Mouse (Mus musculus) MEL (cell line): ENCODE data around the gene Macrod2.

Source experiments
- CHD1 ChIP-seq: IDR thresholded peaks from 2 replicates; pipeline ENCODE4 v1.6.1; 2012; ENCODE audit warnings: low read depth, mild to moderate bottlenecking, inconsistent platforms, low read length, improper control_type of control experiment
- CTCF ChIP-seq, 3 experiments: IDR thresholded peaks in 2 of 3; conservative IDR thresholded peaks in 1 of 3; 2 replicates each; pipeline ENCODE4 v1.5.1; 2011 to 2012; ENCODE audit warnings: low read length in 3 of 3, low read depth in 2 of 3, mild to moderate bottlenecking in 2 of 3, improper control_type of control experiment in 1 of 3, inconsistent platforms in 1 of 3, mixed read lengths in 1 of 3, moderate library complexity in 1 of 3; ENCODE audit not compliant: control insufficient read depth in 1 of 3, insufficient read depth in 1 of 3, poor library complexity in 1 of 3, severe bottlenecking in 1 of 3
- E2F4 ChIP-seq: IDR thresholded peaks from 2 replicates; pipeline ENCODE4 v1.6.1; 2011; ENCODE audit warnings: low read depth, low read length, improper control_type of control experiment, borderline replicate concordance
- EP300 ChIP-seq, 2 experiments: IDR thresholded peaks; 2 replicates each; pipeline ENCODE4 v1.6.1; 2011; ENCODE audit warnings: improper control_type of control experiment in 2 of 2, low read length in 2 of 2, low read depth in 1 of 2, mild to moderate bottlenecking in 1 of 2
- ETS1 ChIP-seq: IDR thresholded peaks from 2 replicates; pipeline ENCODE4 v1.6.1; 2012; ENCODE audit warnings: low read depth, mild to moderate bottlenecking, inconsistent platforms, low read length, improper control_type of control experiment, moderate library complexity
- GATA1 ChIP-seq: IDR thresholded peaks from 2 replicates; pipeline ENCODE4 v1.6.1; 2011; ENCODE audit warnings: low read depth, low read length, improper control_type of control experiment
- HCFC1 ChIP-seq: IDR thresholded peaks from 2 replicates; pipeline ENCODE4 v1.6.1; 2012; ENCODE audit warnings: low read depth, mild to moderate bottlenecking, inconsistent platforms, low read length, improper control_type of control experiment, moderate library complexity
- MXI1 ChIP-seq: IDR thresholded peaks from 2 replicates; pipeline ENCODE4 v1.6.1; 2011; ENCODE audit warnings: mild to moderate bottlenecking, low read depth, low read length, improper control_type of control experiment
- NELFE ChIP-seq: IDR thresholded peaks from 2 replicates; pipeline ENCODE4 v1.6.1; 2011; ENCODE audit warnings: low read depth, low read length, improper control_type of control experiment
- NRF1 ChIP-seq: IDR thresholded peaks from 2 replicates; pipeline ENCODE4 v1.6.1; 2014; ENCODE audit warnings: low read depth, mild to moderate bottlenecking, inconsistent platforms, low read length, improper control_type of control experiment, moderate library complexity; ENCODE audit not compliant: poor library complexity, insufficient read depth, severe bottlenecking
- POLR2A ChIP-seq, 2 experiments: IDR thresholded peaks; 2 replicates each; pipeline ENCODE4 v1.6.1; 2011 to 2012; ENCODE audit warnings: low read length in 2 of 2, mild to moderate bottlenecking in 2 of 2, control low read depth in 1 of 2, improper control_type of control experiment in 1 of 2, low read depth in 1 of 2, moderate library complexity in 1 of 2; ENCODE audit not compliant: control insufficient read depth in 1 of 2, insufficient read depth in 1 of 2, poor library complexity in 1 of 2
- TAL1 ChIP-seq: IDR thresholded peaks from 2 replicates; pipeline ENCODE4 v1.6.1; 2012; ENCODE audit warnings: mild to moderate bottlenecking, inconsistent platforms, low read length, moderate library complexity, mixed read lengths

DNA sequence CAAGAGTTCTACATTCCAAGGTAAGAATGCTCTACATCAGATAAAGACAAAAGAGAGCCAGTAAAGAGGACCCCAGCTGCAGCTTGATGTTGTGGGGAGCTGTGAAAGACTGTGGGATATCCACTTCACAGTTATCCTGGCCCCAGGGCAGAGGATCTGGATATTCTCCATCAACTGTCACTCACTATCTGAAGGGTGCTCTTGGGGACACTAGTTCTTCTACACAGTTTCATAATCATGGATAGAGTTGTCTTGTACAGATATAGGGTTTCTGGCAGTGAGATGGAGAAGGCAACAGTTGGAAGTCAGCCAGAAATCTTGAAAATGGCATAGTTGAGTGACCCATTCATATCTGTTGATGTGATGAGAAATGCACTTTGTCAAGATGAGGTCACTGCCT lies 490.1 kb downstream of the Macrod2 start:
- TF ChIP-seq HCFC1 (no peak), NRF1 (no peak), NELFE (no peak), CTCF (IDR thresholded peaks at IDR 0.05 in 2 of 3, conservative IDR thresholded peaks at IDR 0.05 in 1 of 3; ENCODE audit: control insufficient read depth in 1 of 3, insufficient read depth in 1 of 3, low read depth in 2 of 3, low read length in 3 of 3, poor library complexity in 1 of 3, severe bottlenecking in 1 of 3) (no peak), POLR2A (IDR thresholded peaks at IDR 0.05; ENCODE audit: control insufficient read depth in 1 of 2, insufficient read depth in 1 of 2, low read depth in 1 of 2, low read length in 2 of 2, poor library complexity in 1 of 2) (no peak), TAL1 (no peak), GATA1 (no peak), E2F4 (no peak), CHD1 (no peak), EP300 (IDR thresholded peaks at IDR 0.05; ENCODE audit: low read depth in 1 of 2, low read length in 2 of 2) (no peak), ETS1 (no peak), MXI1 (no peak)
